In genomic region chr6:94145430-94146205, GRCm38 (mm10) we compare ENCODE assay signal across 9 mouse cellular contexts.
DNase-seq lines count a peak whose midpoint lies in the region; ATAC-seq and TF ChIP-seq lines count a peak whose summit lies in the region.
"Had no signal": no experiment of that assay in that cellular context is flagged by ENCODE, and none has a peak within 500 bp of the region (broad histone marks: within the 10 kb centered on the region; RNA-seq: fewer than 3 reads in every experiment).

No protein-coding gene starts in this region.

- ATAC-seq in lung, embryonic 15.5 days (ENCODE audit: borderline replicate concordance, extremely low read depth, low FRiP score, low TSS enrichment), result peak; percentile 69
- ATAC-seq in stomach, embryonic 15.5 days (ENCODE audit: insufficient read depth, low FRiP score, low read depth), result peak; percentile 60; the same call in 1 of the 2 replicates
- no peak for ATAC-seq in intestine, postnatal 0 days

- H3K4me2 ChIP-seq in lung, embryonic 15.5 days, result no peak overlapping the region
- H3K4me2 ChIP-seq in stomach, embryonic 15.5 days, result no peak overlapping the region
- H3K4me2 ChIP-seq in intestine, postnatal 0 days (replicated peaks; ENCODE audit: low read depth), result no peak overlapping the region
- H3K4me2 ChIP-seq: neural tube, embryonic 12.5 days had no signal

- peaks cover 45% of the 10 kb centered on the region for H3K4me1 ChIP-seq in lung, embryonic 15.5 days
- peaks cover 26% of the 10 kb centered on the region for H3K4me1 ChIP-seq in stomach, embryonic 15.5 days
- 0 out of 2 replicates have a peak, but pooled peaks cover 3% of the 10 kb centered on the region for H3K4me1 ChIP-seq in intestine, postnatal 0 days (replicated peaks; ENCODE audit: control insufficient read depth, insufficient read depth, low read length)

- H3K9ac ChIP-seq in lung, embryonic 15.5 days, result no peak overlapping the region
- H3K9ac ChIP-seq in stomach, embryonic 15.5 days, result no peak overlapping the region
- H3K9ac ChIP-seq in intestine, postnatal 0 days (ENCODE audit: low read depth, low read length), result no peak overlapping the region
- H3K9ac ChIP-seq: neural tube, embryonic 12.5 days had no signal

- no peaks in the 10 kb centered on the region for H3K36me3 ChIP-seq in lung, embryonic 15.5 days
- H3K36me3 ChIP-seq in stomach, embryonic 15.5 days, result no peaks in the 10 kb centered on the region
- no peaks in the 10 kb centered on the region; the same call in 1 of the 2 replicates for H3K36me3 ChIP-seq in intestine, postnatal 0 days (ENCODE audit: control insufficient read depth, insufficient read depth)
- H3K36me3 ChIP-seq: neural tube, embryonic 12.5 days had no signal

- H3K9me3 ChIP-seq in lung, embryonic 15.5 days, result no peaks in the 10 kb centered on the region
- H3K9me3 ChIP-seq in stomach, embryonic 15.5 days, result no peaks in the 10 kb centered on the region
- H3K9me3 ChIP-seq in intestine, postnatal 0 days (ENCODE audit: control insufficient read depth), result no peaks in the 10 kb centered on the region
- H3K9me3 ChIP-seq: neural tube, embryonic 12.5 days had no signal

- WGBS in lung, embryonic 15.5 days, result 79% methylated on average over 8 of the region's 8 CpGs
- WGBS in stomach, embryonic 15.5 days, result 85% methylated on average over 8 of the region's 8 CpGs
- WGBS in intestine, postnatal 0 days, result 79% methylated on average over 8 of the region's 8 CpGs

- DNase-seq in lung, postnatal 14 days, result no peak
- DNase-seq in gastrocnemius, postnatal 10 days, result peak; percentile 64
- peak; percentile 64 to 70 for DNase-seq in kidney, adult 8-10 months
- DNase-seq in thymus, postnatal 36 days, result no peak
- DNase-seq in layer of hippocampus, adult 9-11 months, result no peak

- no peak for TF ChIP-seq CTCF in intestine, postnatal 0 days (IDR thresholded peaks at IDR 0.05; ENCODE audit: low read depth)

- no peak overlapping the region for H3K4me3 ChIP-seq in lung, embryonic 15.5 days
- no peak overlapping the region for H3K4me3 ChIP-seq in stomach, embryonic 15.5 days (replicated peaks)
- H3K4me3 ChIP-seq in intestine, postnatal 0 days (ENCODE audit: low read depth, low read length), result no peak overlapping the region
- H3K4me3 ChIP-seq: neural tube, embryonic 12.5 days had no signal

- H3K27me3 ChIP-seq in lung, embryonic 15.5 days, result no peaks in the 10 kb centered on the region
- no peaks in the 10 kb centered on the region for H3K27me3 ChIP-seq in stomach, embryonic 15.5 days (replicated peaks)
- no peaks in the 10 kb centered on the region for H3K27me3 ChIP-seq in intestine, postnatal 0 days (replicated peaks; ENCODE audit: control insufficient read depth, insufficient read depth, low read length)
- H3K27me3 ChIP-seq: neural tube, embryonic 12.5 days had no signal

- peak overlapping the region; percentile 76 for H3K27ac ChIP-seq in lung, embryonic 15.5 days
- H3K27ac ChIP-seq in stomach, embryonic 15.5 days, result peak overlapping the region; percentile 57; the same call in 1 of the 2 replicates
- H3K27ac ChIP-seq in intestine, postnatal 0 days (ENCODE audit: low read depth, low read length), result no peak overlapping the region
- H3K27ac ChIP-seq: neural tube, embryonic 12.5 days had no signal

Comparison
In these comparisons a context has a peak if more than half of its experiments do, and no peak if none do; other contexts are left out.
1. DNase-seq: peak in gastrocnemius, postnatal 10 days (single experiment) and kidney, adult 8-10 months (2 of 2); none in lung, postnatal 14 days (single experiment), thymus, postnatal 36 days (0 of 2) and layer of hippocampus, adult 9-11 months (single experiment).